Mouse (Mus musculus): ENCODE measurements around the gene Unc93b1. TPM values are rescaled to one million over a fixed set of nuclear protein-coding genes. Genes with fewer than 3 reads are reported as not detected.

Gene Unc93b1
- polyA plus RNA-seq, 1 experiment = 140 TPM

DNA sequence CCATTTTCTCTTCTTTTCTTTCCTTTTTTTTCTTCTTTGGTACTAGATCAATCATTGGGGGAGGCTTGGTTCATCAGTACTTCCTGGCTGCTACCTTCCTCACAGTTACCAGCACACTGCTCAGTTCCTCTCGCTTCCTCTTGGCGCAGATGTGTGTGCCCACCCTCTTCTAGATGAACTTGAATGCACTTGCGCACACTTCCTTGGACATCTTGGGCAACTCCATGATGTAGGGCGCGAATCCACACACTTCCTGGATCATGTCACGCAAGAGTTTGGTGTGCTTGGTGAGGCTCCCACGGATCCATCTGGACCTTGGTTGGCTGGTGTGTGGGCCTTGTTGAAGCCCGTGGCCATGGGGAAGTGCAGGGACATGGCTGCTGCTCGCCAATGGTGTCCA is 3.3 kb upstream of the Unc93b1 start:
- Histone ChIP-seq H3K4me3 (ENCODE audit: low read depth, low read length) (no peak overlapping the region), H3K27me3 (ENCODE audit: control insufficient read depth, insufficient read depth, low read length) (no peaks in the 10 kb centered on the region), H3K36me3 (ENCODE audit: control insufficient read depth, insufficient read depth, low read length) (0 out of 2 replicates have a peak, but pooled peaks cover under 1% of the 10 kb centered on the region), H3K4me1 (ENCODE audit: control insufficient read depth, insufficient read depth, insufficient read length, low read length) (peaks cover 30% of the 10 kb centered on the region), H3K27ac (ENCODE audit: insufficient read depth, low read depth, low read length) (no peak overlapping the region)
- WGBS = 91% methylated on average over 9 of the region's 9 CpGs
- TF ChIP-seq POLR2A (IDR thresholded peaks at IDR 0.05; ENCODE audit: low read depth, low read length) = no peak
- no peak for TF ChIP-seq CTCF (IDR thresholded peaks at IDR 0.05; ENCODE audit: extremely low read depth, insufficient read length, insufficient replicate concordance, low read depth, low read length)

DNA sequence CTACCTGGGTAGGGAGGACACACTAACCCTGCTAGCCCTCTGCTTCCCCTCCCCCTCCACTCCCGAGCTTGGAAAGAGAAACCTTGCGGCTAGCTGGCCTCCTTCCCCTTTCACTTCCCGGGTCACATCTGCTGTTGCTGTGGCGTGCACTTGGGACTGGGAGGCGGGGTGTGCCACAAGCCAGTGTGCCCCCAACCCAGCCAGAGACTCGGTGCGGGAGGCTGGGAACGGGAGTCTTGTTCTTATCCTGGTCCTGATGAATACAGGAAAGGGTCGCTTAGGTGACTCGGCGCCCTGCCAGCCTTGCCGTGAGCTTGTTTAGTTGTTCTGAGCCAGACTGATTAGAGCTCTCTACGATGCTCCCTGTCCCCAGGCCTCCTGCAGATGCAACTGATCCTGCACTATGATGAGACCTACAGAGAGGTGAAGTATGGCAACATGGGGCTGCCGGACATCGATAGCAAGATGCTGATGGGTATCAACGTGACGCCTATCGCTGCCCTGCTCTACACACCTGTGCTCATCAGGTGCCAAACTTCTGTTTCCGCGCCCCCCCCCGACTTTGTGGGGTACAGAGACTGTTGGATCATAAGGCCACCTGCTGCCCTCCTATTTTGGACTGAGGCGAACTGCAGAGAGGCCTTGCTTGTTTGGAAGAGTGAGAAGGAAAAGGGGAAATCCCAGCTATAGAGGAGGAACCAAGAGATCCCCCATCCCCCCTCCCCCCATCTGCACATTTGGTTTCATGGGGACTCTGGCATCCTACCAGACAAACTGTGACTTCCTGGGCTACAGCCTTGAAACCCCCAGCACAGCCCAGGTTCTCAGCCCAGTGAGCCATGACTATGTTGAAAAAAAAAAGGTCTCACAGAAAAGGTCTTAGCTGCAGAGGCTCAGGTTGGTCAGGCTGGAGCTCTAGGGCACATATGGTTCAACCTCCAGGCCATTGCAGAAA is 1.2 kb downstream of the Unc93b1 start:
- WGBS = 4% methylated on average over 22 of the region's 22 CpGs
- Histone ChIP-seq H3K4me3 (ENCODE audit: low read depth, low read length) (peak overlapping the region; percentile 74), H3K27me3 (ENCODE audit: control insufficient read depth, insufficient read depth, low read length) (no peaks in the 10 kb centered on the region), H3K4me1 (ENCODE audit: control insufficient read depth, insufficient read depth, insufficient read length, low read length) (peaks cover 5% of the 10 kb centered on the region; the same call in 1 of the 2 replicates), H3K36me3 (ENCODE audit: control insufficient read depth, insufficient read depth, low read length) (0 out of 2 replicates have a peak, but pooled peaks cover 2% of the 10 kb centered on the region), H3K27ac (ENCODE audit: insufficient read depth, low read depth, low read length) (peak overlapping the region; percentile 89)
- peak; percentile 45 for TF ChIP-seq POLR2A (IDR thresholded peaks at IDR 0.05; ENCODE audit: low read depth, low read length)
- no peak for TF ChIP-seq CTCF (IDR thresholded peaks at IDR 0.05; ENCODE audit: extremely low read depth, insufficient read length, insufficient replicate concordance, low read depth, low read length)

DNA sequence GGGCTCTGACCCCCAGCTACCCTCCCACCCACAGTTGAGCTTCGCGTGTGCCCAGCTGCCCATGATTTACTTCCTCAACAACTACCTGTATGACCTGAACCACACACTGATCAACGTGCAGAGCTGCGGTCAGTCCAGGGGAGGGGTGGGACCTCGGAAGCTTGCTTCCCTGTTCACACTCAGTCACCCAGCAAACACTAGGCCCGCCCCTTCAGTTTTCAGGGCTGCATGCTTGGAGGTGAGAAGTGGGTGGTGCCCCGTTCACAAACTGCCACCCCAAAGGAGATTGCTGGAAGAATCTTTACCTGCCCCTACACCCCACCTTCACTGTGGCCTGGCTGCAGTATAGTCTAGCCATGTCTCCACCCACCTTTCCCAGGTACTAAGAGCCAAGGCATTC is 7.3 kb downstream of the Unc93b1 start:
- Histone ChIP-seq H3K27ac (ENCODE audit: insufficient read depth, low read depth, low read length) (no peak overlapping the region), H3K36me3 (ENCODE audit: control insufficient read depth, insufficient read depth, low read length) (peaks cover 10% of the 10 kb centered on the region), H3K4me3 (ENCODE audit: low read depth, low read length) (no peak overlapping the region), H3K4me1 (ENCODE audit: control insufficient read depth, insufficient read depth, insufficient read length, low read length) (peaks cover 12% of the 10 kb centered on the region), H3K27me3 (ENCODE audit: control insufficient read depth, insufficient read depth, low read length) (no peaks in the 10 kb centered on the region)
- TF ChIP-seq CTCF (IDR thresholded peaks at IDR 0.05; ENCODE audit: extremely low read depth, insufficient read length, insufficient replicate concordance, low read depth, low read length) (no peak), POLR2A (IDR thresholded peaks at IDR 0.05; ENCODE audit: low read depth, low read length) (no peak)
- WGBS = 84% methylated on average over 7 of the region's 7 CpGs

DNA sequence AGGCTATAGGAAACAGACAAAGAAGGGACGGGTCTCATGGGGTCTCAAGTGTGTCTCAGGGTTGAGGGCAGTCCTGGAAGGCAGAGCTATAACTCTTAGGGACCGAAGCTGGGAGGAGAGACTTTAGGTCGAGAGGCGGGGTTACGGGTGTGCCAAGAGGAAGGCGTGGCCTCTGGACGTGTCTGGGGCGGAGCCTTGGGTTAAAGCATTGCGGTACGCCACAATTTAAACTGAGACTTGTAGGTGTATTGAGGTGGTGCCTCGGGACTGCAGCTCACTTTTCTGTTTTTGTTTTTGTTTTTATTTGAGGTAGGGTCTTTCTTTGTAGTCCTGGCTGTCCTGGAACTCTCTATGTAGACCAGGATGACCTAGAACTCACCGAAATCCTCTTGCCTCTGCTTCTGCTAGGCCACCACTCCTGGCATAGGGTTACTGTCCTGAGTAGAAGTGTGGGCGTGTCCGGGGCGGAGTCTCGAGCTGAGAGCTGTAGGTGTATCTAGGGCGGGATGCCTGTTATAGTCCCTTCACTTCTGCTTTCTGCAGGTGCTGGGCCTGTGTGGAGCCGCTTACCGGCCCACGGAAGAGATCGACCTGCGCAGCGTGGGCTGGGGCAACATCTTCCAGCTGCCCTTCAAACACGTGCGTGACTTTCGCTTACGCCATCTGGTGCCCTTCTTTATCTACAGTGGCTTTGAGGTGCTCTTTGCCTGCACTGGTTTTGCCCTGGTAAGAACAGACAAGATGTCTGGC is 8.2 kb downstream of the Unc93b1 start:
- H3K4me1 ChIP-seq (ENCODE audit: control insufficient read depth, insufficient read depth, insufficient read length, low read length) = peaks cover 12% of the 10 kb centered on the region
- peaks cover 12% of the 10 kb centered on the region for H3K36me3 ChIP-seq (ENCODE audit: control insufficient read depth, insufficient read depth, low read length)
- peak overlapping the region; percentile 25; the same call in 1 of the 2 replicates for H3K4me3 ChIP-seq (ENCODE audit: low read depth, low read length)
- H3K27ac ChIP-seq (ENCODE audit: insufficient read depth, low read depth, low read length) = no peak overlapping the region
- no peak for TF ChIP-seq CTCF (IDR thresholded peaks at IDR 0.05; ENCODE audit: extremely low read depth, insufficient read length, insufficient replicate concordance, low read depth, low read length)
- TF ChIP-seq POLR2A (IDR thresholded peaks at IDR 0.05; ENCODE audit: low read depth, low read length) = peak; percentile 16; the same call in 1 of the 2 replicates
- no peaks in the 10 kb centered on the region for H3K27me3 ChIP-seq (ENCODE audit: control insufficient read depth, insufficient read depth, low read length)
- 15% methylated on average over 27 of the region's 27 CpGs for WGBS

DNA sequence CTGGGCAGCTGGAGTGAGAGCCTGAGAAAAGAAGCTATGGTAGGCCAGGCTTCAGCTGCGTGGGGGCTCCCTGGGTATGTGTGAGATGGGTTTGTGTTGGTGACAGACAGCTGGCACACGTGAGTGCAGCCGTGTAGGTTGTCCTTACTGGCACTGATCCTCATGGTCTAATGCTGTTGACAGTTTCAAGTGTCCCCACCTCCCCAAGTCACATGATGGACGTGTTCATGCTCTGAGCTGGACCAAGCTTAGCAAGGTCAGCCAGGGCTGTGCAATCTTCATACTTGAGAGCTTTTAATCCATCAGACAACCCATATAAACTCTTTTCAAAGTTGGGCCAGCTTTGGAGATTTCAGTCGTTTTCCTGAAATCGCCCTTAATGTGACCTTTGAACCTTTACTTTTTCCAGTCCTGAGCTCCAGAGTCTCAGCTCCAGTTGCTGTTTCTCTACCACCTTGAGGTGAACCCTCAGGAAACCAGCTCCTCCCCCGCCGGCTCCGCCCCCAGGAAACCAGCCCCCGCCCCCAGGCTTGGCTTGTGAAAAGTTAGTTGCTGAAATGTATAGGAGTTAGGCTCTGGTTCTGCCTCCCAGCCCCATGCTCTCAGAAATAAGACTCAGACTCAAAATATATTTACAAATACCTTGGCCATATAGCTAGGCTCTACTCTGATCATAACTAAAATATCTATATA is 11.0 kb downstream of the Unc93b1 start:
- 38% methylated on average over 10 of the region's 10 CpGs for WGBS
- H3K27me3 ChIP-seq (ENCODE audit: control insufficient read depth, insufficient read depth, low read length) = no peaks in the 10 kb centered on the region
- no peak overlapping the region for H3K4me3 ChIP-seq (ENCODE audit: low read depth, low read length)
- no peak for TF ChIP-seq POLR2A (IDR thresholded peaks at IDR 0.05; ENCODE audit: low read depth, low read length)
- no peak for TF ChIP-seq CTCF (IDR thresholded peaks at IDR 0.05; ENCODE audit: extremely low read depth, insufficient read length, insufficient replicate concordance, low read depth, low read length)
- peaks cover 12% of the 10 kb centered on the region for H3K4me1 ChIP-seq (ENCODE audit: control insufficient read depth, insufficient read depth, insufficient read length, low read length)
- no peak overlapping the region for H3K27ac ChIP-seq (ENCODE audit: insufficient read depth, low read depth, low read length)
- H3K36me3 ChIP-seq (ENCODE audit: control insufficient read depth, insufficient read depth, low read length) = peaks cover 22% of the 10 kb centered on the region

DNA sequence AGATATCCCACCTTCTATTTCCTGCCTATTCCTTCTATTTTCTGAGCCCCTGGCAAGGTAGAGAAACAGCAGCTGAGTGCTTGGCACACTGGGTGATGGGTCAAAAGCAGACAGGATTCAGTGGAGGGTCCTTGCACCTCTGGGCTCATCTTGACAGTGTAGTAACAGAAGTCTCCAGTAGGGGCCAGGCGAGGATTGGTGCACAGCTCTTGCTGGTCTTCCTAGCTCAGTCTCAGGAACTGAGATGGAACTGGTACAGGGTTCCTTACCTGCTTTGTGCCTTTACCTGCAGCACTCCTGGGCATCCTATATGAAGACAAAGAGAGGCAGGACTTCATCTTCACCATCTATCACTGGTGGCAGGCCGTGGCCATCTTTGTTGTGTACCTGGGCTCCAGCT is 11.7 kb downstream of the Unc93b1 start:
- WGBS = 45% methylated on average over 2 of the region's 2 CpGs
- Histone ChIP-seq H3K27ac (ENCODE audit: insufficient read depth, low read depth, low read length) (no peak overlapping the region), H3K4me3 (ENCODE audit: low read depth, low read length) (no peak overlapping the region), H3K27me3 (ENCODE audit: control insufficient read depth, insufficient read depth, low read length) (no peaks in the 10 kb centered on the region), H3K4me1 (ENCODE audit: control insufficient read depth, insufficient read depth, insufficient read length, low read length) (peaks cover 12% of the 10 kb centered on the region), H3K36me3 (ENCODE audit: control insufficient read depth, insufficient read depth, low read length) (peaks cover 22% of the 10 kb centered on the region)
- TF ChIP-seq POLR2A (IDR thresholded peaks at IDR 0.05; ENCODE audit: low read depth, low read length) = no peak
- peak; percentile 84; the same call in 1 of the 2 replicates for TF ChIP-seq CTCF (IDR thresholded peaks at IDR 0.05; ENCODE audit: extremely low read depth, insufficient read length, insufficient replicate concordance, low read depth, low read length)
